Mouse (Mus musculus): ENCODE measurements around the gene Ubash3b. TPM values are rescaled to one million over a fixed set of nuclear protein-coding genes. Genes with fewer than 3 reads are reported as not detected.
A peak's percentile ranks its signal among the peaks of the same experiment; 100 is the strongest.

Ubash3b gene
- polyA plus RNA-seq (2012; rRNA removed), result 1.3 and 1.6 TPM in 2 replicates

GRCm38 (mm10) chr9:41161413-41161812 is at the start of gene Ubash3b:
TSS of gene Ubash3b (minus strand) at chr9:41161697.
- Histone ChIP-seq H3K27ac (ENCODE audit: insufficient read depth, low read depth, low read length) (no peak within 1 kb of the TSS), H3K27me3 (ENCODE audit: control insufficient read depth, insufficient read depth, low read length) (no peaks in the 10 kb centered on the region), H3K4me3 (ENCODE audit: low read depth, low read length) (no peak within 1 kb of the TSS), H3K4me1 (ENCODE audit: control insufficient read depth, insufficient read depth, insufficient read length, low read length) (peaks cover 8% of the 10 kb centered on the region; the same call in 1 of the 2 replicates), H3K36me3 (ENCODE audit: control insufficient read depth, insufficient read depth, low read length) (no peaks in the 10 kb centered on the region)
- 27% methylated on average over 6 of the region's 6 CpGs for WGBS
- TF ChIP-seq POLR2A (IDR thresholded peaks at IDR 0.05; ENCODE audit: low read depth, low read length) (no peak), CTCF (IDR thresholded peaks at IDR 0.05; ENCODE audit: extremely low read depth, insufficient read length, insufficient replicate concordance, low read depth, low read length) (no peak)

GRCm38 (mm10) chr9:41207130-41208104 is 45.9 kb upstream of the Ubash3b start:
- H3K4me3 ChIP-seq (ENCODE audit: low read depth, low read length), result 0 out of 2 replicates have a peak overlapping the region, but pooled peaks have one; percentile 2
- TF ChIP-seq CTCF (IDR thresholded peaks at IDR 0.05; ENCODE audit: extremely low read depth, insufficient read length, insufficient replicate concordance, low read depth, low read length) (peak; percentile 85; the same call in 1 of the 2 replicates), POLR2A (IDR thresholded peaks at IDR 0.05; ENCODE audit: low read depth, low read length) (no peak; the same call in 1 of the 2 replicates)

GRCm38 (mm10) chr9:41206717-41207116 is 45.2 kb upstream of the Ubash3b start:
- H3K27me3 ChIP-seq (ENCODE audit: control insufficient read depth, insufficient read depth, low read length), result no peaks in the 10 kb centered on the region
- H3K4me3 ChIP-seq (ENCODE audit: low read depth, low read length), result no peak overlapping the region
- H3K36me3 ChIP-seq (ENCODE audit: control insufficient read depth, insufficient read depth, low read length), result no peaks in the 10 kb centered on the region
- no peak for TF ChIP-seq POLR2A (IDR thresholded peaks at IDR 0.05; ENCODE audit: low read depth, low read length)
- no peak for TF ChIP-seq CTCF (IDR thresholded peaks at IDR 0.05; ENCODE audit: extremely low read depth, insufficient read length, insufficient replicate concordance, low read depth, low read length)
- no peak overlapping the region for H3K27ac ChIP-seq (ENCODE audit: insufficient read depth, low read depth, low read length)
- WGBS, result 81% methylated on average over 12 of the region's 12 CpGs
- no peaks in the 10 kb centered on the region for H3K4me1 ChIP-seq (ENCODE audit: control insufficient read depth, insufficient read depth, insufficient read length, low read length)

More at GRCm38 (mm10) chr9:41207130-41208104, 45.9 kb upstream of the Ubash3b start:
- Histone ChIP-seq H3K27ac (ENCODE audit: insufficient read depth, low read depth, low read length) (peak overlapping the region; percentile 45; the same call in 1 of the 2 replicates), H3K36me3 (ENCODE audit: control insufficient read depth, insufficient read depth, low read length) (no peaks in the 10 kb centered on the region), H3K4me1 (ENCODE audit: control insufficient read depth, insufficient read depth, insufficient read length, low read length) (no peaks in the 10 kb centered on the region), H3K27me3 (ENCODE audit: control insufficient read depth, insufficient read depth, low read length) (no peaks in the 10 kb centered on the region)
- WGBS, result 8% methylated on average over 28 of the region's 28 CpGs

- Histone ChIP-seq H3K27me3 (ENCODE audit: control insufficient read depth, insufficient read depth, low read length) (no peaks in the 10 kb centered on the region), H3K4me1 (ENCODE audit: control insufficient read depth, insufficient read depth, insufficient read length, low read length) (no peaks in the 10 kb centered on the region), H3K27ac (ENCODE audit: insufficient read depth, low read depth, low read length) (no peak overlapping the region), H3K36me3 (ENCODE audit: control insufficient read depth, insufficient read depth, low read length) (no peaks in the 10 kb centered on the region), H3K4me3 (ENCODE audit: low read depth, low read length) (no peak overlapping the region)
- WGBS, result 63% methylated on average over 3 of the region's 3 CpGs
- TF ChIP-seq POLR2A (IDR thresholded peaks at IDR 0.05; ENCODE audit: low read depth, low read length), result no peak
- no peak for TF ChIP-seq CTCF (IDR thresholded peaks at IDR 0.05; ENCODE audit: extremely low read depth, insufficient read length, insufficient replicate concordance, low read depth, low read length)
These were observed 43.8 kb upstream of the Ubash3b start for GRCm38 (mm10) chr9:41205267-41205666.

- Histone ChIP-seq H3K36me3 (ENCODE audit: control insufficient read depth, insufficient read depth, low read length) (no peaks in the 10 kb centered on the region), H3K4me1 (ENCODE audit: control insufficient read depth, insufficient read depth, insufficient read length, low read length) (no peaks in the 10 kb centered on the region), H3K27me3 (ENCODE audit: control insufficient read depth, insufficient read depth, low read length) (no peaks in the 10 kb centered on the region), H3K27ac (ENCODE audit: insufficient read depth, low read depth, low read length) (no peak overlapping the region), H3K4me3 (ENCODE audit: low read depth, low read length) (no peak overlapping the region)
- TF ChIP-seq CTCF (IDR thresholded peaks at IDR 0.05; ENCODE audit: extremely low read depth, insufficient read length, insufficient replicate concordance, low read depth, low read length), result no peak
- TF ChIP-seq POLR2A (IDR thresholded peaks at IDR 0.05; ENCODE audit: low read depth, low read length), result no peak
- 82% methylated on average over 22 of the region's 22 CpGs for WGBS
These were observed 38.2 kb upstream of the Ubash3b start for GRCm38 (mm10) chr9:41199456-41200252.

GRCm38 (mm10) chr9:41198501-41199265 is 37.2 kb upstream of the Ubash3b start:
- WGBS, result 72% methylated on average over 12 of the region's 12 CpGs
- no peaks in the 10 kb centered on the region for H3K4me1 ChIP-seq (ENCODE audit: control insufficient read depth, insufficient read depth, insufficient read length, low read length)
- TF ChIP-seq CTCF (IDR thresholded peaks at IDR 0.05; ENCODE audit: extremely low read depth, insufficient read length, insufficient replicate concordance, low read depth, low read length), result no peak
- TF ChIP-seq POLR2A (IDR thresholded peaks at IDR 0.05; ENCODE audit: low read depth, low read length), result no peak
- no peaks in the 10 kb centered on the region for H3K27me3 ChIP-seq (ENCODE audit: control insufficient read depth, insufficient read depth, low read length)
- H3K27ac ChIP-seq (ENCODE audit: insufficient read depth, low read depth, low read length), result no peak overlapping the region
- H3K4me3 ChIP-seq (ENCODE audit: low read depth, low read length), result no peak overlapping the region
- no peaks in the 10 kb centered on the region for H3K36me3 ChIP-seq (ENCODE audit: control insufficient read depth, insufficient read depth, low read length)
